Mouse (Mus musculus): Measurements from ENCODE around the gene Atg7. TPM values are rescaled to one million over a fixed set of nuclear protein-coding genes. Genes with fewer than 3 reads are reported as not detected.

Atg7 gene
- total RNA-seq, 2 experiments from 2014 or later = 10.4 to 14.7 TPM

GRCm38 (mm10) chr6:114846153-114846772 is 203.4 kb downstream of the Atg7 start:
- intact Hi-C loops (cut with DNase I) = no loop called here
- no peak for DNase-seq

DNA sequence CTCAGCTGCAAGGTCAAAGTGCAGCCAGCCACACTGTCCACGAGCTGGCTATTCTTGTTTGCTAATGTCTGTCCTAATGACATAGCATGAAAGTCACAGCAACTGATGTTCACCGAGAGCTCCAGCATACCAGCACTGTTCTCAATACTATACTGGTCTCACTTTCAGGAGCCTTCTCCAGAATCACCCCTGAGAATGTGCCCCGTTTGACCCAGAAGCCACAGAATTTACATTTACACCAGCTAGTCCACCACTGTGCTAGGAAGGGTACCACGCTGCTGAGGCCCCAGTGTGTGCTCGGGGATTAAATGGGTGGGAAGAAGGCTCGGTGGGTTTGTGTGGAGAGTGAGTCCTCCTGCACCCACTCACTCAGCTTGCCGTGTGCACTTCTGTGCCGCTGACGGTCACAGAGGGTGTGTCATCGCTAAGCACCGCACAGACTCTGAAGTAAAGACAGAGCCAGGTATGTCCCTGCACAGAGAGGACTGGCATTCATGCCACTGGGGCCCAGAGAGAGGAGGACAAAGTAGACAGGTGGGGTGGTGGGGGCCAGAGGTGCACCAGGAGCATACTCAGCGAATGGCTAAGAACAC is 204.8 kb downstream of the Atg7 start:
- no peak for DNase-seq
- intact Hi-C loops (cut with DNase I) = no loop called here

GRCm38 (mm10) chr6:114848761-114849160 is 205.9 kb downstream of the Atg7 start:
- intact Hi-C loops (cut with DNase I) = no loop called here

GRCm38 (mm10) chr6:114849787-114850186 is 206.9 kb downstream of the Atg7 start:
- intact Hi-C loops (cut with DNase I) = no loop called here

More at GRCm38 (mm10) chr6:114848761-114849160, 205.9 kb downstream of the Atg7 start:
- no peak for DNase-seq

DNA sequence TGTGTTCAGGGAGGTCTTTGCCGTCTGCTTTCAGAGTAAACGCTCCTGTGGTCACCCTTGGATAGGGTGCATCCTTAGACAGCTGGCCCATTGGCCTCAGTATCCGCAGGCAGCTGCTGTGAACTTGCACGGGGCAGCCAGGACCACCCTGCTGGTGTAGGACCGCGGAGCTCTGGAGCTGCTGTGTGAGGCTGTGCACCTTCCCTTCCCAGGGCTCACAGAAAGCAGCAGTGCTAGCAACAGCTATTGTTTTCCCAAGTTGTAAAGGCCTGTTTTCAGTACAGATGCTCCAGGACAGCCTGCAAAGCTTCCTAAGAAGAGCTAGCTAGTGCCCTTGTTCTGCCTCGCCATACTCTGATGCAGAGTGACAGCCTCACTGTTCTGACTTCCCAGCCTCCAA is 208.8 kb downstream of the Atg7 start:
- no peak for DNase-seq
- intact Hi-C loops (cut with DNase I) = no loop called here

More at GRCm38 (mm10) chr6:114849787-114850186, 206.9 kb downstream of the Atg7 start:
- DNase-seq = no peak

DNA sequence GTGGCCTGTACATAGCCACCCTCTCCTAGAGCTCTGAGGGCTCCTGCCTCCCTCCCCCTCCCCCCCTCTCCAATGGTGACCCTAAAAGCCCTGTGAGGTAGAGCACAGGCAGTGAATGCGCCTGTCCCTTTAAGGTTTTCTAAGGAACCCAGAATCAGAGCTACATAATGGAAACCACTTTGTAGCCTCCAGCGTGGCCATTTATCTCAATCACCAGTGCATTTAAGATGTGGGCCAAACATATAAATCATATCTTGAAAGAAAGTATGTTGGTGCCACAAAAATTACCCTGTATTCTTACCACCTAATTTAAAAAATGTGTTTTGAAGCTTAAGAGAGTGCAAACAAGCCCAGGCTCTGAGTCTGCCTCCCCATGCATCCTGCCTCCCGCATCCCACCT is 209.8 kb downstream of the Atg7 start:
- intact Hi-C loops (cut with DNase I) = no loop called here
- no peak for DNase-seq

- intact Hi-C loops (cut with DNase I) = no loop called here
- no peak for DNase-seq
Measured at GRCm38 (mm10) chr6:114854368-114854767, 211.5 kb downstream of the Atg7 start.

GRCm38 (mm10) chr6:114855644-114856043 is 212.7 kb downstream of the Atg7 start:
- intact Hi-C loops (cut with DNase I) = no loop called here
- DNase-seq = no peak

- intact Hi-C loops (cut with DNase I) = no loop called here
- no peak for DNase-seq
Measured at GRCm38 (mm10) chr6:114856501-114856900, 213.6 kb downstream of the Atg7 start.

- DNase-seq = no peak
- intact Hi-C loops (cut with DNase I) = no loop called here
Measured at GRCm38 (mm10) chr6:114857996-114858721, 215.3 kb downstream of the Atg7 start.

DNA sequence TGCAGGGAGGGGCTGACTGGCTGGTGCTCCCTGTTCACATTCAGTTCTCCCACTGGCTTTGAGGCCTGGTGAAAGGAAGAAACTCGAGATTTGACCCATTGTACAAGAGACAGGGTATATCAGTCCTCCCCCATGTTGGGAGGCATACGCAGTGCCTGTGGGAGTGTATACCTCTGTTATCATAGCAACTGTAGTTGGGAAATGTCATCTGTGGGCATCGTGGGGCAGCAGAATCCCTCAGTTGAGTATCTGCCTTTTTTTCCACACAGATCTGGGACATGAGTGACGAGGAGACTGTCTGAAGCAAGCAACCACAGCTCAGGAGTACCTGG is 215.8 kb downstream of the Atg7 start:
- no peak for DNase-seq
- intact Hi-C loops (cut with DNase I) = no loop called here

DNA sequence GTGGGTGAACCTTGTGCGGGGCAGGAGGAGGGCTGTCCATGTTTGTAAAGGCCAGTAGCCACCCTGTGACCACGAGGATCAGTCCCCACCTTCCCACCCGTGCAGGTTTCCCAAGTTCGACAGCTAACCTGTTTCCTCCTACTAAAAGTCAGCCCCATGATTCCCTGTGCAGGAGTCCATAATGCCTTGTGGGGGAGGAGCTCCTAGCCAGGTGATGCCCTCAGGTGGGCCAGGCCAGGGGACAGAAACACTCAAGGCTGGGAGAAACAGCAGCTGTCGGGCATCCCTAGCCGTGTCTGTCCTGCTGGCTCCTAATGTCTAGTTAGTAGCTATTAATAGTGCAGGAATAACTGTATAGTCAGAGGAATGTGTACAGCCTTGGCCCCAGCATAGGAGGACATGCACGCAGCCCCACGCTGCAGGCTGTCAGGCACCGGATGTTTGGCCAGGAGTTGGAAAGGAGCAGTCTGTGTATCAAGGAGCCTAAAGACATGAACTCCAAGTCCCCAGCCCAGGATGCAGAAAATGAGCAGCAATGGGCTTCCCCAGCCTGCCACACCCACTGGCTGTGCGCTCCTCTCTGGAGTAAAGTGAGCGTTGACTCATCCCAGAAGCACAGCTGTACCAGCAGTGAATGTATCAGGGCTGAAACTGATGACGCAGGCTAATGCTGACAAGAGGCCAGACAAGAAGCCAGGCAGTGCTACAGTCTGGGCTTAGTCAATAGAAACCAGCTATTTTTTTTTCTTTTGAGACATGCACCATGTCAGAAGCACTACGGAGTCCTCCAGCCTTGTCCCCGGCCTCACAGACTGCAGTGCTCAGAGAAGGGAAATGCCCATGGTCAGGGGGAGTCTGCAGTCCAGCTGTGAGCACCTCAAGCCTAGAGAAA is 218.0 kb downstream of the Atg7 start:
- intact Hi-C loops (cut with DNase I) = loop anchor here (5.0 to 10.0 kb wide), 2 partner anchors 129 to 174 kb away; partner anchors contain the start of gene Tamm41
- DNase-seq = peak in 1 of 2 experiments; percentile 50

GRCm38 (mm10) chr6:114861591-114861990 is 218.7 kb downstream of the Atg7 start:
- DNase-seq = no peak
- intact Hi-C loops (cut with DNase I) = loop anchor here (5.0 to 10.0 kb wide), 2 partner anchors 129 to 173 kb away; partner anchors contain the start of gene Tamm41

DNA sequence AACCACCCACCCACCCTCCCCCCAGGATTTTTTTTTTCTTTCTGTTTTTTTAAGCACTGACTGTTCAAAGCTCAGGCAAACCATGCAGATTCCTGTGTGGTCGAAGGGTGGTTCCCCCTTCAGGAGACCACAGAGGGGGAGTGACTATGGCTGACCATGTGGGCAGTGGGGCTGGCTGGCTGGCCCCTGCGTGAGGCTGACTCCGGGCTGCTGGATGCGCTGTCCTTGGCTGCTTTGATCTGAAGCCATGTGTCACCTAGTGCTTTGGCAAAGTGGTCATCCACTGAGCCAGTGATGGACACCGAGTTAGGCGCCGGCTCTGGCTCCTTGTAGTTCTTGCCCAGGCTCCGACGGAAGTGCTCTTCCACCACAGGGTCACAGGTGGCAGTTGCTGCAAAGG is 219.1 kb downstream of the Atg7 start:
- no peak for DNase-seq
- intact Hi-C loops (cut with DNase I) = loop anchor here (5.0 to 10.0 kb wide), 2 partner anchors 130 to 173 kb away; partner anchors contain the start of gene Tamm41

- no peak for DNase-seq
- intact Hi-C loops (cut with DNase I) = loop anchor here (5.0 to 10.0 kb wide), 2 partner anchors 131 to 171 kb away; partner anchors contain the start of gene Tamm41
Measured at GRCm38 (mm10) chr6:114863501-114863900, 220.6 kb downstream of the Atg7 start.

GRCm38 (mm10) chr6:114864421-114864820 is 221.5 kb downstream of the Atg7 start:
- intact Hi-C loops (cut with DNase I) = loop anchor here (5.0 to 10.0 kb wide), 2 partner anchors 132 to 170 kb away; partner anchors contain the start of gene Tamm41
- DNase-seq = no peak

DNA sequence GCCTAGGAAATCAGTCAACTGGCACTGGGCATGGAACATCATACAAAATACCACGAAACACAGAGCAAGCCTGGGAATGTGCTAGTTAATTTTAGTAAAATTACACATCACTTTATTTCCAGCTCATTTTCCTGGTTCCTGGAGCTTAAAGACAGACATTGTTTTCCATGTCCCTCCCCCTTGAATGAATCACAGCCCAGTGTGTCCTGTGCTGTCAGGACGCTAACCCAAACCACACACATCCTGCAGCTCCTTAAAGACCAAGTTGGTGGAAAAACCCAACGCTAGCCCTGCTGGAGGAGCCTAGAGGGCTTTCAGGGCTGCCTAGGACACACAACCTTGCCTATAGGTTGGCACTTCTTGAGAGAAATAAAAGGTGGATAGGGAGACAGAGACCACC is 223.2 kb downstream of the Atg7 start:
- intact Hi-C loops (cut with DNase I) = loop anchor here (10.0 kb wide), 1 partner anchor 169 kb away; the partner anchor contains the start of gene Tamm41
- DNase-seq = no peak

DNA sequence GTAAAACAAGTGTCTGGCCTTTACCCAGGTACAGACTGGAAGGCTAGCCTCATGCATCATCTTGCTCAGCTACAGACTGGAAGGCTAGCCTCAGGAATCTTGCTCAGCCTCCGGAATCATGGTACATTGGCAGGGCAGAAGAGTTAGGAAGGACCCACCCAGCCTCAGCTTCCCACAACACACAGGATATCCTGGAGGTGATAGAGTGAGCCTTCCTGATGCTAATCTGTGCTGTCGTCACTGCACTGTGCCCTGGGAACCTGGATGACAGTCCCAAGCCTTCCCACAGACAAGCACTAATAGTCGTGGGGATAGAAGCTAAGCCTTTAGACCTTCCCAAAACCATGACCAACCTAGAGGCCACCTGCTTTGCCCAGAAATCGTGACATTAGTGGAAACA is 223.7 kb downstream of the Atg7 start:
- DNase-seq = no peak
- intact Hi-C loops (cut with DNase I) = loop anchor here (10.0 kb wide), 1 partner anchor 168 kb away; the partner anchor contains the start of gene Tamm41

- intact Hi-C loops (cut with DNase I) = loop anchor here (10.0 kb wide), 1 partner anchor 166 kb away; the partner anchor contains the start of gene Tamm41
- no peak for DNase-seq
Measured at GRCm38 (mm10) chr6:114868656-114869055, 225.8 kb downstream of the Atg7 start.

- no peak for DNase-seq
- intact Hi-C loops (cut with DNase I) = loop anchor here (10.0 kb wide), 1 partner anchor 165 kb away; the partner anchor contains the start of gene Tamm41
Measured at GRCm38 (mm10) chr6:114869501-114870076, 226.7 kb downstream of the Atg7 start.

Data from heart, postnatal 36 days (tissue).